Mouse (Mus musculus) forelimb bud, embryonic 11.5 days (tissue): Measurements from ENCODE around the gene Copz1.

Experiments
- DNase-seq: peaks from one replicate; pipeline ENCODE4 v3.0.0-alpha.2; 2012; ENCODE audit warnings: low read depth, low spot score

Gene Copz1

GRCm38 (mm10) chr15:103308876-103309580 is 36.5 kb downstream of the Copz1 start:
- no peak for DNase-seq

GRCm38 (mm10) chr15:103310365-103310910 is 37.9 kb downstream of the Copz1 start, which contains the start of gene Gpr84:
Gene Gpr84 (minus strand): TSS chr15:103310612.
- no peak for DNase-seq

GRCm38 (mm10) chr15:103313495-103314095 is 41.1 kb downstream of the Copz1 start:
- peak; percentile 83 for DNase-seq

DNA sequence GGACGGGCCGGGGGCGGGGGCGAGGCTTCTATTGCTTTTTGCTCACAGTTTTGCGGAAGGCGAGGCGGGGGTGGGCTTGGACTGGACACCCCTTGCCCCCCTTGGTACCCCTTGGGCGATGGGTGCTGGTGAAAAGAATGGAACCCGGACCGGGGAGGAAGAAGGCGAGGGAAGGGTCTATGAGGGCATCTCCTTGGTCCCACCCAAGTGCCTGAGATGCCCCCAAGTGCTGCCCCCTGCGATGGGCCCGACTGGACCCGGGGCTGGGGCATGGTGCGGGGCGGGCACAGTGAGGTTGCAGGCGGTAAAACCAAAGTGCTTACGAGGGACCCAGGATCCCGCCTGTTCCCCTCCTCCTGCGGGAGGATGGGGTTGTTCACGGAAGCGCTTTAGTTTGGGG is 41.7 kb downstream of the Copz1 start:
- no peak for DNase-seq

- DNase-seq = peak; percentile 86
Observed at GRCm38 (mm10) chr15:103315011-103315502, 42.5 kb downstream of the Copz1 start.

DNA sequence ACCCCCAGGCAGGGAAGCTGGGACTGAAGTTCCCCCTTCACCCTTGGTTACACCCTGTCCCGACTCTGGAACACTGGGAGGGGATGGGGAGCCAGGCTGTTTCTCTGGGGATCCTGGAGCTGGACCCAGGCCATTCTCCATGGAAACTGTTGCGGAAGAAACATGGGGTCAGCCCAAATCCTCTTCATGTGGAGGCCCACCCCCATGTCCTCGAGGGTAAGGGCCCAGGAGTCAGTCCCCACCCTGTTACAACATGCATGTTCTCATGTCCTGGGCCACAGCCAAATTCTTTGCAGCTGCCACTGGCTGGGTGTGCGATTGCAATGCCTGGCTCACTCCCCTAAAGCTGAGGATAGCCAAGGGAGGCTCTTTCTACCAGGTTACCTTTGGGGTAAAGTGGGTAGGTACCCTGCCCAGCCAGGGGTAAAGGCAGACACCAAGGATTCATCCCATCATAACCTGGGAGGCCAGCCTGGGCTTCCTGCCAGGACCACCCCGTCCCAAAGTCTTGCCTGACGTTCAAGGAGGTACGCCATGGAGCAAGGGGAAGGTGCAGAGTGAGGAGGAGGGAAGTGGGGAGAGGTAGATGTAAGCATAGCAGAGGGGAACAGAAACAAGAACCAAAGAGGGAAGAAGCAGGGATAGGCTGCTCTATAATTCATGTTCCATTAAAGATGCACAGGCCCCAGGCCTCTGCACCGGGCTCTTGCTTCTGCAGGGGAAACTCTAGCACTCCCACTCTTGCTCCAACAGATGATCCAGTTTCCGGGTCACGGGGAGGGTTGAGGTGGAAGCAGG is 43.7 kb downstream of the Copz1 start:
- no peak for DNase-seq

DNA sequence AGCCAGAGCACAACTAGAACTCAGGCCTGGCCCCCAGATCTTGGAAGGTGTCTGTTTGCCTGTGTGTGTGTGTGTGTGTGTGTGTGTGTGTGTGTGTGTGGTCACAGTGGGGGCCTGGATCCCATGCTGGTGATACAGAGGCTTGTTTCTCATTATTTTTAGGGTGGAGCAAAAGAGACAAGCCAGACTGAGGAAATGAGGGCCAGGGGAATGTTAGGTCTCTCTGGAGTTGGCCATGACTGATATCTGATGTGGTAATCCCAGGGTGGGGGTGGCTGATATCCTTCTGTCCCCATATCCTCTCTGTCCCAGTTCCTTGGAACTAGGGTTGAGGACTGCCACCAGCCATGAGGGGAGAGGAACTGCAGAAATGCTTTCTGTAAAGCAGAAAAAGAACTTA is 44.6 kb downstream of the Copz1 start:
- DNase-seq = no peak

- no peak for DNase-seq
Observed at GRCm38 (mm10) chr15:103317731-103318130, 45.2 kb downstream of the Copz1 start.

DNA sequence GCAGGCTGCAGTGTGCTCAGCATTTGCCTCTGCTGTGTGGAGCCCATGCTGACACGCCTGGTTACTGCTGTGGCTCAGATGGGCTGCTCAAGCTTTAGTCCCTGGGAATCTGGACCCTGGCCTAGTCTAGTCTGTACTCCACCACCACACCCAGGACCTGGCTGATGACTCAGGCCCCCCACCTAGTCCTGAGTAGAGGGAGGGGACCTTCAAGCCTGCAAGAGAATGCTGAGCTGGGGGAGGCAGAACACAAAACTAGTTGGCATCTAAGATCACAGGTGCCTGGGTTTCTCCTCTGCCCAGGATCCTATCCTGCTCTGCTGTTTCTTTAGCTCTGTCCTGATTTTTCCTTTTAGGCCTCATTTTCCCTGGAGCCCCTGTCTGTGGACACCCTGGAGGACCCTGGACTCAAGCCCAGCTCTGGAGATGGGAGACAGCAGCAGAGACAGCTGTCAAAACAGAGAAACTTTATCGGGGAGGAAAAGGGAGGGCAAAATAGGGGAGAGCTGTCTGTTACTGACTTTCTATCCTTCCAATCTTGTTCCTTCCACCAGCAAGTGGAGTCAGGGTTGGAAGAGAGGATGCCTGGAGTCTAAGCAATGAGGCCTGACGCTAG is 45.8 kb downstream of the Copz1 start:
- DNase-seq = no peak

DNA sequence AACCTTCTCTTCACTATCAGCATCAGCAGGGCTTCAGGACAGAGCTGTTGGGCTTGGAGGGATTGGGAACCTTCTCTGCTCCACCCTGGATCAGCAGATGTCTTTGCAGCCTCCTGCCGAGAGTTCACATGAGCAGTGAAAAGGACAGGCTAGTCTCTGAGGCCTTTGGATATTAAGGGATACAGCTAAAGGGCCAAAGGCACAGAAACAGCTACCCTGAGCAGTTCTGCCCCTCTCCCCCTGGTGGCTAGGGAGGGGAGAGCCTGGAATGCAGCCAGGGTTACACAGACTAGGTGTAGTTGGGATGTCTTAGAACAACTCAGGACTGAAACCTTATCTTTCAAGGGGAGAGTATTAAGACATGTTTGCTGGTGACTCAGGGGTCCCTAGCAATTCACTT is 48.6 kb downstream of the Copz1 start:
- no peak for DNase-seq

DNA sequence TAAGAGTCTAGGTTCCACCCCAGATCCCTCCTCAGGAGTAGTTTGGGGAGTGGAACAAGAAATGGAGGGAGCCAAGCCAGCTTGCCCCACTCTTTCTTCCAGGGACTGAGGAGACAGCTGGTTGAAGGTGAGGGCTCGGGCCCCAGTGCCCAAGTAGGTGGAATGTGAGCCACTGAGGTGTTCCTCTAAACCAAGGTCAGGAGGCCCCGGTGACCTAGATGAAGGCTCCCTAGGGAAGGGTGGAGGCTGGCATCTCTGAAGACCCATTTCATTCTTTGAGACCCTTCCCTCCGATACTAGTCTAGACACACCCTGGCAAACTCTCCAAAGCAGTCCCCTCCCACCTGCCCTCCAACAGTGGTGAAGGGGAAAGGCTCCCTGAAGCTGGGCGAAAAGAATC is 49.9 kb downstream of the Copz1 start:
- DNase-seq = no peak

GRCm38 (mm10) chr15:103323070-103323454 is 50.5 kb downstream of the Copz1 start:
- DNase-seq = no peak

DNA sequence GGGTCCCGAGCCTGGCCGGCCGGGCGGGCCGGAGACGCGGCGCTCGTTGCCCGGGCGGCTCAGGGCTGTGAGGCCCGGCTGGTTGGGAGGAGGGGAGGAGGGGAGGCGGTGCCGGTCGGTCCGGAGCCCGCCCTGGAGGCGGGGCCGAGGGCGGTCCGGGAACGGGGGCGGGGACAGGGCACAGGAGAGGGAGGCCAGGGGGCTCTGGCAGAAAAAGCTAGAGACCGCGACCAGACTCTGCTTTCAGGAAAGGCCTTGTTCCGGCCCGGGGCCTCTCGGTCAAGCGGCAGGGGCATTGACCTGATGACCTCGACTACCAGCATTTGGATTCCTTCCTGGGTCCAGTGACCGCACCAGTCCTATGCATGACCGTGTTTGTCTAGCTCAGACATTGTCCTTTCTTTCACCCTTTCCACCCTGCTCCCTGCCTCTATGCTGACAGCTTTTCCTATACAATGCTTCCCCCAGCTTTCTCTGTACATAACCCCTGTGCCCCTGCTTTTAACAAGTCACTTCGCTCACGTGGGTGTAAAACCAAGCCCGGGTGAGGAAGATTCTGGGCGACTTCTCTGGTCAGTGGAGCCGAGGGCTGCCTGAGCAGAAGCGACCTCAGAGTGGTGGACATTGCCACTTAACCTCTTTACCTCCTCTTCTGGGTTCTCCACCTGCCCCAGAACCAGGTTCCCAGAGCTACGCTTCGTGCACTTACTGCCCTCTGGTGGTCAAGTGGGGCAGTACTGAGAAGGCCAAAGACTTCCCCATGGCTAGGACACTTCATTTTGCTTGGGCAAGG is 51.1 kb downstream of the Copz1 start:
- DNase-seq = peak; percentile 84

DNA sequence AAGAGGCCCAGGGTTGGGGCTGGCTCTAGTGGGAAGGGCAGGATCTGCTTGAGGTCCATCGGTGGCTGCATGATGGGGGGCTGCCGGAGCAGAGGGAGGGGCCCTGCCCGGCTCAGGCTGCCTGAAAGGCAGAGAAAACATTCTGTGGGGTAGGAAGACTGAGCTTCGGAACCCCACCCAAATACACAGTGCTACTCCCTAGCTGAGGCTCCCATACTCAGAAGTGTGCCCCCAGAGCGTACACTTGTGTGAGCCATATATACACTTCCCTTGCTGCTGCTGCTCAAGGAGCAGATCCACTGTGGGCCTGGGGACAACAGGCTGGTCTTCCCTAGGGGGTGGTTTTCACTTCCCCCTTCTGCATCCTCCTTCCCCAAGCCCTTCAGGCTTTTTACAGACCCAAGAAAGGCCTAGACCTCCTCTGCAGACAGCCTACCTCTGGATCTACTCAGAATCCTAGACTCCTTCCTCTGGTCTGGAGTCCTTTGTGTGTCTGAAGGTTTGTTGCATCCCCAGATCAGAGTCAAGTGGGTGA is 60.6 kb downstream of the Copz1 start:
- no peak for DNase-seq

- DNase-seq = no peak
Observed at GRCm38 (mm10) chr15:103333738-103334137, 61.2 kb downstream of the Copz1 start.

DNA sequence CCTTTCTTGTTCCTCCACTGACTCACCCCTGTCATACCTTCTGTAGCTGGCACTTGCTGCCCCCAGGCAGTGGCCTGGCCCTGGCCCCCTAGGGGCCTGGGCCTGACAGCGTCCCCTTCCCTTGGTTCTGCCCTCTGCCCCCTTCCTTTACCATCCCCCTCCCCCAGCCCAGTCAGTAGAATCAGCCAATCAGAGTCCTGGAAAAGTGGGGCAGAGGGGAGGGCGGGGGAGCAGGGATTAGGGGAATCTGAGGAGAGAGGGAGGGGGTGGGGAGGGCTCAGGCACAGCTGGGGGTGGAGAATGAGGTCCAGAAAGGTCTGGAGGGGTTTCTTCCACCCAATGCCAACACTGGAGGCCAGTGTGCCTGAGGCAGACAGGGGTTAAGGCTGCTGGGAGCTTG is 61.7 kb downstream of the Copz1 start:
- DNase-seq = no peak

- no peak for DNase-seq
Observed at GRCm38 (mm10) chr15:103335040-103335439, 62.5 kb downstream of the Copz1 start.

DNA sequence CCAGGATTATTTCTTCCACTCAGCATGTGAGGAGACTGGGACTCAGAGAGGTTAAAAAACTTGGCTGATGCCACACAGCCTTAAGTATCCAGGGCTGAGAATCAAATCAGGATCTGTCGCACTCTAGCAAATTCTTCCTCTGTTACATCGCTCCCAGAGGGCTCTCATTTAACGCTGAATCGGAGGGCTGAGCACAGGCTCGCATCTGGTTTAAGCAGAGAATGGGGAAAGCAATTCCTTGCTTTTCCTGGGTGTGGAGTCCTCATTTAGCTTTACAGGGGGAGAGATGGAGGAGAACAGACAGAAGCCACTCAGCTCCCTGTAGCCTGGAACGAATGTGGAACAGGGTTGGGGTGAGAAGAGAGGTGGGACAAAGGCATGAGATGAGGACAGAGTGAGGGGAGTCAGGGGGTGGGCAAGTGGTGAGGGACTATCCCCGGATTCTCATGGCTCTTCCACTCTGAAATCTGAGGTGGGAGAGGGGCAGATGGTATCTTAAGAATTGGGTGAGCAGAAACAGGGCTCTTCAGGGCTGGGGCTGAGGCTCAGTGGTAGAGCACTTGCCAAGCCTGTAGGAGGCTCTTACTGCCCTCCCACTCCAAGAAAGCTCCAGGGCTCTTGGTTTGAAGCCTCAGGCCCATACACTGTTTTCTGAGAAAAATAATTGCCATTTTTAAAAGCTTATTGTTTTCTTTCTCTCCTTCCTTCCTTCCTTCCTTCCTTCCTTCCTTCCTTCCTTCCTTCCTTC is 63.1 kb downstream of the Copz1 start:
- DNase-seq = no peak

GRCm38 (mm10) chr15:103336996-103337667 is 64.6 kb downstream of the Copz1 start:
- DNase-seq = no peak

DNA sequence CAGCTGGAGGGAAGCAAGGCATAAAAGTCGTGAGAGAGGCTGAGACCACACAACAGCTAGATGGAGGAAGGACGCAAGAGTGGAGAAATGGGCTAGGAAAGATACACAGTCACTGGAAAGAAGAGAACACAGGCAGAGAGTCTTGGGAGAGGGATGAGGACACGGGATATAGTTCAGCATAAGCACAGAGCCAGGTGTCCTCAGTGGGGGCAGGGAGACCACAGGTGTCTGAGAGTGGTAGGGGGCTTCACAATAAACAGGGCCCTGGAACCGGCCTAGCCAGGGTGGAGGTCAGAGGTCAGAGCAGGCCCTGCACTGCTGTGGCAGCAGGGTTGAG is 66.3 kb downstream of the Copz1 start:
- DNase-seq = no peak
